Mouse (Mus musculus) layer of hippocampus, adult 2 months (tissue): ENCODE data around the gene Nsun5. TPM values are rescaled to one million over a fixed set of nuclear protein-coding genes. Genes with fewer than 3 reads are reported as not detected.

Experiments
- DNase-seq, 2 experiments: peaks; one replicate each; pipeline ENCODE4 v3.0.0; 2022; ENCODE audit warnings: low spot score in 2 of 2
- H3K27ac ChIP-seq: fragments of 200-600 bp; 2 replicates; pipeline ENCODE4 v1.8.1; 2022
- H3K4me3 ChIP-seq: fragments of 200-600 bp; 2 replicates; pipeline ENCODE4 v1.8.1; 2022; ENCODE audit warnings: mild to moderate bottlenecking
- CTCF ChIP-seq: fragments of 200-600 bp; conservative IDR thresholded peaks from 2 replicates; pipeline ENCODE4 v1.8.1; 2022; ENCODE audit warnings: antibody characterized with exemption, mild to moderate bottlenecking, moderate library complexity
- microRNA-seq, 2 experiments: library from miRNA; unstranded; fragments of <30 nt; microRNA quantifications; one replicate each; pipeline ENCODE4 v1.2.0; 2021
- total RNA-seq, 2 experiments: library from RNA; stranded (reverse); gene quantifications; 2 replicates each; pipeline ENCODE4 v1.2.3; 2021

The Nsun5 gene
- total RNA-seq, 2 experiments from 2014 or later: 21.7 to 30.1 TPM

DNA sequence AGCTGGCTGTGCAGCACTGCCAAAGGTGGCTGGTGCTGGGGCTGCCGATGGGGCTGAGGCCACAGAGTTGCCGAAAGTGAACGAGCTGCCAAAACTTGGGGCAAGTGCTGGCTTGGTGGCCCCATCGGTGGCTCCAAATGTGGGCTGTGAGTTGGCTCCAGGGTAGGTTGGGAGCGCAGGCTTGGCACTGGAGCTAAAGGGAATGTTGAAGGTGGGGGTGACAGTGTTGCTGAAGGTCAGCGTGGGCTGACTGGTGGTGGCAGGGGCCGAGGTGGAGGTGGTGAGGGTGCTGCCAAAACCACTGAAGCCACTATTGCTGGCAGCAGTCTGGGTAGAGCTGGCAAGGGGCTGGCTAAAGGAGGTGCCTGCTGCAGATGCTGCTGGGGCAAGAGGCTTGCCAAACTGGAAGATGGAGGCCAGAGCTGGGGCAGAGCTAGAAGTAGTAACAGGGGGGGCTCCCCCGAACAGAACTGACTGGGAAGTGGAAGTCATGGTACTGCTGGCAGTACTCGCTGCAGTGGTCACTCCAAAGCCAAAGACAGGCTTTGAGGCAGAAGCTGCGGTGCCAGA is 11.7 kb downstream of the Nsun5 start:
- H3K4me3 ChIP-seq: no peak overlapping the region
- no peak for TF ChIP-seq CTCF
- no peak overlapping the region for H3K27ac ChIP-seq
- DNase-seq: no peak

DNA sequence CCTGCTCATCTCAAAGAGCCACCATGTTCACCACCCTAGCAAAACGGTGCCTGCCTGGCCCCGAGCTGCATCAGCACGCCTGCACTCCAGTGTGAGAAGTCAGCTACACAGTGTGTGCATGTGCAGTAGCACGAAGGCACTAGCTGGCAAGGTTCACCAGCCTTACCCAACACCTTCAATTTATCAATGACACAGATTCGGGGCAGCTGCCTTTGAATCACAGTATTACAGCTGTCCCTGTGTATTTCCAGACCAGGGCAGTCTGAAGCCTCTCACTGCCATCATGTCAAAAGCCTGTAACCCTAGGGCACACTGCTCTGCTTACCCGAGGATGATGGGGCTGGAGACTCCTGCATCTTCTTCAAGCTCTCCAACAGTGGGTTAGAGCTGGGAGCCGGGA is 13.0 kb downstream of the Nsun5 start:
- H3K27ac ChIP-seq: no peak overlapping the region
- no peak for DNase-seq
- H3K4me3 ChIP-seq: no peak overlapping the region
- TF ChIP-seq CTCF: no peak

DNA sequence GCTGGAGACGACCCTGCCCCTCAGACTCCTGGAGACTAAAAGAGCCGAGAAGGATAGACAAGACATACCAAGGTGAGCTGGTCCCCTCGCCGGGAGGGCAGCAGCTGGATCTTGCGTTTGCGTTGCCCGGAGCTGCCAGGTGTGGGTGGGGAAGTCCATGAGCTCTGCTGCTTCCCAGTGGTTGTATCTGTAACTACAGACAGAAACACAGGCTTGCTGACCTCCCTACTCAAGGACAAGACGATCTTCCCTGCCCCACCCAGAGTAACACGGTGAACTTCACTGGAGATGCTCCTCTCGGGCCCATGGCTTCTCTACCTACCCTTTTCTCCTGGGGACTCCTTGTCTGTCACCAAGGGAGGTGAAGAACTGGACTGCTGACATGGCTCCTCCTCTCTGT is 14.0 kb downstream of the Nsun5 start:
- TF ChIP-seq CTCF: peak; percentile 20
- no peak overlapping the region for H3K4me3 ChIP-seq
- DNase-seq: no peak
- no peak overlapping the region for H3K27ac ChIP-seq

DNA sequence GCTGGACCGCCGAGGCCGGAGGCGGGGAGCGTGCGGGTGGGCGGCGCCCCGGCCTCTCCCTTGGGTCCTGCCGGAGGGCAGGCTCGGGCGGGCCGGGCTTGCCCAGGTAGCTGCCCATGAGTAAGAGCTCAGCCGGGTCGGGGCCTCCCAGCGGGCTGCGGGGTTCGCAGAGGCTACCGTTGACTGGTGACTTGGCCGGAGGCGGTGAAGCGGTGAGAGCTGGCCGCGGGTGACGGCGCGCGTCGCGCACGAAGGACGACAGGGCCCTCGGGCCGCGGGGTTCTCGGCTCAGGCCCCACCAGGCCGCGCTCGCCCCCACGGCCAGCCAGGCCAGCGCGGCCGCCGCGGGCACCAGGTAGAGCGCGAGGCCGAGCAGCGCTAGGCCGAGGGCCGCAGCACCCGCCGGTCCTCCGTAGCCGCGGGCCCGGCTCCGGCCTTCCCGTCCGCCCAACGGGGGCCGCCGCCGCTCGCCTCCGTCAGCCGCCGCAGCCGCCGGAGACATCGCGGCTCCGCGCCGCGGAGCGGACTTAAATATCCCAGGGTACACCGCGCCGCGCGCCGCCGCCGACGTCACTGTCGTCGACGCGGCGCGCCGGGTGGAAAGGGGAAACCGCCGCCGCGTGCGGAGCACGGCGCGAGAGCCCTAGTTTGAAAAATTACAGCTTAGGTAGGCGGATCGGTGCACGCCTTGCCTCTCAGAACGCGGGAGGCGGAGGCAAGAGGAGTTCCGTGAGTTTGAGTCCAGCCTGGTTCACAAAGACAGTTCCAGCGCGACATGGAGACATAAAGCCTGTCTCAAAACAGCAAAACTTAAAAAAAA is 24.5 kb downstream of the Nsun5 start, which contains the start of gene Pom121:
Gene Pom121 (minus strand): TSS at position 543 of the 820 bp plus-strand sequence.
- Histone ChIP-seq H3K27ac (peak within 1 kb of the TSS; percentile 84), H3K4me3 (peak within 1 kb of the TSS; percentile 92)
- TF ChIP-seq CTCF: no peak
- DNase-seq: peak; percentile 74 to 78

DNA sequence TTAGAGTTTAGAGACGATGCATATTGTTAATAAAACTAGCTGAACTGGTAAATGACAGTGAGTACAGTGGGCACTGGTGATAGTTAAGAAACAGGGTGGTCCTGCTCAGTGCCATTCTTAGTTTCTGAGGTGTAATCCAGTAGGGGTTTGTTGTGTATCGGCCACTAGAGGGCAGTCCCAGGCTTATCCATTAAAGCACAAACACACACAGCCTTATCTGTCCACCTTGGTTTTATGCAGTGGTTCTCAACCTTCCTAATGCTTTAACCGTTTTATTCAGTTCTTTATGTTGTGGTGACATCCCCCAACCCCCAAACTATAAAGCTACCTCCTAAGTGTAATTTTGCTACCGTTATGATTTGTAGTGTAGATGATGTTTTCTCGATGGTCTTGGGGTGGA is 26.1 kb downstream of the Nsun5 start:
- TF ChIP-seq CTCF: peak; percentile 85
- H3K27ac ChIP-seq: no peak overlapping the region
- H3K4me3 ChIP-seq: no peak overlapping the region
- peak; percentile 26 for DNase-seq

DNA sequence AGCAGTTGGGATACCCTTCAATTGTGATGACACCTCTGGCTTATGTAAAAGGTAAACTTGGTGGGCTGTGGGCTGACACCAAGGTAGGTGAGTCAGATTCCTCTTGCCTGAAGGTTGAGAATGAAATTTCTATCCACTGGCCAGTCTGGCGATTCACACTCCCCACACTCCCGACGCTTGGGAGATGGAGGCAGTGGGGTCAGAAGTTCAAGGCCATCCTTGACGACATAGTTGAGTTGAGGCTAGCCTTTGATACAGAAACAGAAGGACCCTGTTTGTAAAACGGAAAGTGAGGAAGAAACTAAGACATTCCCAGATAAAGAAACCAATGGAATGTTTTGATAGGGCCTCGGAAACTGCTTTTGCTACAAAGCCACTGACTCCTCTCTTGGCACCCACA is 29.6 kb downstream of the Nsun5 start:
- no peak for TF ChIP-seq CTCF
- DNase-seq: no peak
- H3K27ac ChIP-seq: no peak overlapping the region
- H3K4me3 ChIP-seq: no peak overlapping the region

DNA sequence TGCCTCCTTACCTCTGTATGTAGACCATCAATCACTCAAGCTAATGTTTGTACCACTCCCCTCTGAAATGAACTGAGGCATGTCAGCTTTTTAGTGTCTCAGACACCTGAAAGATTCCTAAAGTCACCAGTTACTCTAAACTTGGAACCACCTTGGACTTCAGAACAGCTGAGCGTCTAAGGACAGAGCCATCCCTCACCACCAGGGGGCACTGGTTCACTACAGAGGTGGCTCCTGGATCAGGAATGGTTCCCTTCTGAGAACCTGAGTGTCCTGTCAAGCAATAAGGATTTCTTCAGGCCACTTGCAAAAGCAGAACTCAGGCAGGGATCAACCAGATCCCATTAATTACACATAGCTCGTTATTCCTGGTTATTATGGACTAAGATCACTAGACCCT is 30.5 kb downstream of the Nsun5 start:
- H3K27ac ChIP-seq: no peak overlapping the region
- DNase-seq: peak; percentile 62 to 88
- H3K4me3 ChIP-seq: no peak overlapping the region
- TF ChIP-seq CTCF: peak; percentile 99

DNA sequence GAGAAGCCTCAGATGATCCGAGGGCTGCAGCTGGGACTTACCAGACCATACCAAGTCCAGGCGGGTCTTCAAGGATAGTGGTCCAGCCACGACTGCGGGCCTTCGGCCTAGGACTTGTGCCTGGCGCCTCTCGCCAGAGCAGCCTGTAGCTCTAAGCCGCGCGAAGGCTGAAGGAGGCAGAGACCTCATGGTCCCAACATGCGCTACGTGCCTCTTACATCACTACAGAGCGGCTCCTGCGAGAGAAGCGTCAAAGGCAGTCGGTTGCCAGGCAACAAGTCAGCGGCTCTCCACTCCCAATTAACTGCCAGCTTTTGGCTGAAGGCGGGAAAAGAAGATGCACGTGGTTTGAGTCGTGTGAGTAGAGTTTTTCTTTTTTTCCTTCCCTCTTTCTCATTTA is 34.9 kb downstream of the Nsun5 start:
- TF ChIP-seq CTCF: no peak
- Histone ChIP-seq H3K27ac (no peak overlapping the region), H3K4me3 (peak overlapping the region; percentile 39)
- peak; percentile 61 to 79 for DNase-seq

DNA sequence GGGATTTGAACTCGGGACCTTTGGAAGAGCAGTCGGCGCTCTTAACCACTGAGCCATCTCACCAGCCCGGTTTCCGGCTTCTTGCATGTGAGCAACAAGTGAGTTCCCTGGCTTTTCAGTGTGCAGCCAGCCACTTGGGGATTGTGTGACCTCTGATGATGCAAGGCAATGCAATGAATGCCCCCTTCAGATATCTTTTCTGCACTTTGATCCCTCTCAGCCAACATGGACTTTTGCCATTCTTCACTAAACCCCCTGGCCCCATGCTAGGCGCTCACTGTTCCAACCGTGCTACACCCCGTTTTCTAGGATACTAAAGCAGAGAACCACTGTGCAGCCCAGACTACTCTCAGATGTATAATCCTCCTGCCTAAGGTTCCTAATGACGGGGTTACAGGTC is 35.7 kb downstream of the Nsun5 start:
- no peak for DNase-seq
- no peak overlapping the region for H3K4me3 ChIP-seq
- H3K27ac ChIP-seq: no peak overlapping the region
- no peak for TF ChIP-seq CTCF

DNA sequence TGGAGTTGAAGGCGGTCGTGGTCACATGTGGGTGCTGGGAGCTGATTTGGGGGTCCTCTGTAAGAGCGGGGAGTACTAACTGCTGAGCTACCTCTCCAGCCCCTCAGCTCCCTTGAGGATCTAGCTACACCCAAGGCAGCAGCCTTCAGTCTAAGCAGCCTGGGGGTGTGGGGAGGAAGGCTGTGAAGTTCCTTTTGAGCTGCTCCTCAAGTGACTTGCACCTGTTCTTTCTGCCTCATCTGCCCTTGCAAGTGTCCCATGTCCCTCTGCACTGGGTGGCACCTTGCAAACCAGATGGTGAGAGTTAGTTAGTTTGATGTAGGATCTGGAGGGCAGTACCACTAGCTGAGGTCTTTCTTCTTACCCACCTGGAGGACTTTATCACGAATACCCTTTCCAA is 38.4 kb downstream of the Nsun5 start:
- TF ChIP-seq CTCF: no peak
- Histone ChIP-seq H3K27ac (no peak overlapping the region), H3K4me3 (no peak overlapping the region)
- DNase-seq: no peak

DNA sequence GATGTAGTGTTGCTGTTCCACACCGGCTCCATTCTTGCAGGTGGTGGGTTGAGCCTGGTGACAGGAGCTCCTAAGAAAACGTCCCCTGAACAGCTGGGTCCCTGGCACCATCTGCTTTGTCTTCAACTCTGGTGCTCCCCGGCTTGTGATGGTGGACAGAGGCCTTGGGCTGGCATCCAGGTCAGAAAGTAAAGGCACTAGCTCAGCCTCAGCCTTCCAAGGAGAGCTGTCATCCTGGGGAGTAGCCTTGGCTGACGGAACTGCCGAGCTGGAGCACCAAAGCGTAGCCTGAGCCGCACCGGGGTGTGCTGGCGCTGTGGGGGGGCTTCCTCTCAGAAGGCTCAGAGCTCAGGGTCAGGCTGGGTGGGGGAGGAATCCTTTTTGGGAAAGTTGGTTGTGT is 40.5 kb downstream of the Nsun5 start:
- no peak for TF ChIP-seq CTCF
- no peak for DNase-seq
- Histone ChIP-seq H3K4me3 (no peak overlapping the region), H3K27ac (no peak overlapping the region)

Small RNA genes lying within 50 kb of the gene (microRNA-seq; reads per million reads assigned to microRNA genes)
- 0.92 to 0.96 reads per million in 2 experiments for gene Mir7033

Other genes with a start within 250 kb of the Nsun5 start
- 10 to 100 TPM; 29.8 to 32.0 TPM for gene Tbl2, start 220.3 kb upstream of the Nsun5 start, total RNA-seq
- 10 to 100 TPM; 55.1 to 62.6 TPM for gene Bcl7b, start 201.7 kb upstream of the Nsun5 start, total RNA-seq
- 10 to 100 TPM; 79.9 to 87.5 TPM for gene Baz1b, start 182.7 kb upstream of the Nsun5 start, total RNA-seq
- 1 to 10 TPM; 4.5 to 5.0 TPM for gene Fzd9, start 118.7 kb upstream of the Nsun5 start, total RNA-seq
- gene Fkbp6, start 19.9 kb upstream of the Nsun5 start, total RNA-seq: under 1 TPM; 0.47 to 0.51 TPM
- gene Trim50, start 16.7 kb upstream of the Nsun5 start, total RNA-seq: not detected
- 10 to 100 TPM; 48.3 to 50.2 TPM for gene Pom121, start 24.6 kb downstream of the Nsun5 start, total RNA-seq
- gene Hip1, start 175.2 kb downstream of the Nsun5 start, total RNA-seq: 10 to 100 TPM; 41.2 to 41.4 TPM
- not detected for gene Ccl26, start 193.6 kb downstream of the Nsun5 start, total RNA-seq
- not detected for gene Ccl24, start 203.1 kb downstream of the Nsun5 start, total RNA-seq